Mouse (Mus musculus) myocyte (in vitro differentiated cells): ENCODE data around the gene Pam.

Source experiments
- E2F4 ChIP-seq: IDR thresholded peaks from one replicate; pipeline ENCODE4 v1.6.1; 2011; ENCODE audit warnings: mild to moderate bottlenecking, control low read depth, moderate library complexity; ENCODE audit not compliant: insufficient read depth
- MAX ChIP-seq: IDR thresholded peaks from one replicate; pipeline ENCODE4 v1.6.1; 2011; ENCODE audit warnings: low read depth, mild to moderate bottlenecking, control low read depth
- MYOD1 ChIP-seq, 3 experiments: IDR thresholded peaks; one replicate each; pipeline ENCODE4 v1.6.1; 2011; ENCODE audit warnings: control low read depth in 2 of 3, low read depth in 2 of 3, mild to moderate bottlenecking in 2 of 3, moderate library complexity in 1 of 3; ENCODE audit not compliant: insufficient read length in 2 of 3, control insufficient read depth in 1 of 3
- MYOG ChIP-seq, 3 experiments: IDR thresholded peaks; one replicate each; pipeline ENCODE4 v1.6.1; 2011; ENCODE audit warnings: control low read depth in 2 of 3, low read depth in 2 of 3, mild to moderate bottlenecking in 2 of 3; ENCODE audit not compliant: insufficient read length in 2 of 3, control insufficient read depth in 1 of 3, insufficient read depth in 1 of 3
- POLR2A ChIP-seq: IDR thresholded peaks from one replicate; pipeline ENCODE4 v1.6.1; 2011; ENCODE audit warnings: low read depth, mild to moderate bottlenecking, control low read depth, moderate library complexity; ENCODE audit not compliant: insufficient read length
- POLR2AphosphoS2 ChIP-seq: IDR thresholded peaks from one replicate; pipeline ENCODE4 v1.6.1; 2011; ENCODE audit warnings: low read depth, control low read depth; ENCODE audit not compliant: insufficient read length
- TCF12 ChIP-seq: IDR thresholded peaks from one replicate; pipeline ENCODE4 v1.6.1; 2011; ENCODE audit warnings: mild to moderate bottlenecking, control low read depth; ENCODE audit not compliant: poor library complexity, insufficient read depth, severe bottlenecking
- USF1 ChIP-seq: IDR thresholded peaks from one replicate; pipeline ENCODE4 v1.6.1; 2011; ENCODE audit warnings: low read depth, mild to moderate bottlenecking, control low read depth, moderate library complexity

- TF ChIP-seq POLR2A (no peak), TCF12 (no peak), USF1 (no peak), E2F4 (no peak), MYOG (IDR thresholded peaks at IDR 0.05; ENCODE audit: control insufficient read depth in 1 of 3, insufficient read depth in 1 of 3, insufficient read length in 2 of 3, low read depth in 2 of 3) (peak in 1 of 3 experiments; percentile 7), POLR2AphosphoS2 (no peak), MAX (no peak), MYOD1 (IDR thresholded peaks at IDR 0.05; ENCODE audit: control insufficient read depth in 1 of 3, insufficient read length in 2 of 3, low read depth in 2 of 3) (peak in 2 of 3 experiments; percentile 23 to 58)
Measured at GRCm38 (mm10) chr1:98051039-98051438, 44.4 kb downstream of the Pam start.
